Mouse (Mus musculus): ENCODE results near the gene Daam1.
A peak's percentile ranks its signal among the peaks of the same experiment; 100 is the strongest.
"Not testable (repeated sequence)": the region's sequence is repeated elsewhere in the genome, so short reads cannot be mapped to it uniquely, and the experiment has no call there.

Gene Daam1

DNA sequence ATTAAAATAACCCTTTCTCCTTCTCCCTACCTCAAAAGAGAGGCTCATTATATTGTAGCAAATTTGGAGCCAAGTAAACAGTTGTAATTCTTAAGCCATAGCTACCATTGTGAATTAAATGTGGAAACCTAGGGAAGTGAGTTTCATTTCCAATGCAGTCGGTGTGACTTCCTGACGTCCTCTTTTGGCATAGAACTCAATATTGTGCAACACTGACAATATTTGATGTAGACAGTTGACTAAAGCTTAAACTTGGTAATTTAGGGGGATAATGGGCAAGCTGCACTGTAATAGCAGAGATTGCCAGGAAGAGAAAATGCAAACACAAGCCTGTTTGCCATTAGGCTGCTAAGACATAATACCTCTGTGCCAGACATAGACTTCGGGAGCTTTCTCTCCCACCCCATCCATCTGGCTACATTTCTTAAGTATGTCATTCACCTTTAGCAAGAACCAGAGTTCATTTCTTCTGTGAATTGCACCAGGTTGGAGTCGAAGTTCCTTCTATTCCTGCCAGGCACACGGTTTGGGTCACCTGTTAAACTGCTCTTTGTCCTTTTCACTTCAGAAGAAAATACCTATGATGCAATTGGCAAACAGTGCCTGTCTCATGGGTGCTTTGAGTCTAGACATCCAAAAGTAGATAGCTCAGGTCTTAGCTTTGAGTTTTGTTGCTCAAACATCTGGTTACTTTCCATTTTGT is 5.2 kb downstream of the Daam1 start:
- DNase-seq = no peak

DNA sequence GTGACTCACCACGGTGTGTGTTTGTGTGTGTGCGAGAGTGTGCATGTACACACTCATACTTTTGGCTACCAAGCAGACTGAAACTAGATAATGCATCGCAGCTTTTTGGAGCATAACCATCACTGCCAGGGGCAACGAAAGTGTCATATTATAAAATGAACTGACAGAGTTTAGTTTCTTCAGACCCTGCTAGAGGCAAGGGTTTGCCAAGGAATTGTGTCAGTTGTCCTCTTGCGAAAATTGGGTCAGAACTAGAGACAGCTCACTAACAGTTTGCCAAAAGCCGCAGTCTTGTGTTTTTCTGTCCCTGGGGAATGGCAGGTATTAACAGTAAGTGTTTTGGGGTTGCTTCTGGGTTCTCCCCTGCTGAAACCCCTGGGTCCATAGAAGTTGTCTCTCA is 5.9 kb downstream of the Daam1 start:
- no peak for DNase-seq

GRCm38 (mm10) chr12:71837576-71837975 is 6.7 kb downstream of the Daam1 start:
- no peak for DNase-seq

DNA sequence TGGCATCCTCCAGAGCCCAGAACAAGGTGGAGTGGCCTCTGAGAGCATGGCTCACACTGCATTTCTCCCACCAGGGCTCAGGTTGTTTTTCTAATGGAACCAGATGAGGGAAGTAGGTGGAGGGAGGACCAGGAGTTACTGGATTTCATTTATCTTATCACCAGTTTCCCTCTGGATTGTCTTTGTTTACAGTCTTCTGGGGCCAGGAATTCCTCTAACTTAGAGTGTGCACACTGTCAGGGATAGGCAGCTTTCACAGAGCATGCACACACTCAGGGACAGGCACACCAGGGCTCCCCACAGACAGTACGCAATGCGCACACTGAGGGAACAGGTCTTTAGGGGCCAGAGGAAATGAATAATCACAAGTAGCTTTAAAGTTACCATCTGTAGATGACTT is 7.4 kb downstream of the Daam1 start:
- no peak for DNase-seq

DNA sequence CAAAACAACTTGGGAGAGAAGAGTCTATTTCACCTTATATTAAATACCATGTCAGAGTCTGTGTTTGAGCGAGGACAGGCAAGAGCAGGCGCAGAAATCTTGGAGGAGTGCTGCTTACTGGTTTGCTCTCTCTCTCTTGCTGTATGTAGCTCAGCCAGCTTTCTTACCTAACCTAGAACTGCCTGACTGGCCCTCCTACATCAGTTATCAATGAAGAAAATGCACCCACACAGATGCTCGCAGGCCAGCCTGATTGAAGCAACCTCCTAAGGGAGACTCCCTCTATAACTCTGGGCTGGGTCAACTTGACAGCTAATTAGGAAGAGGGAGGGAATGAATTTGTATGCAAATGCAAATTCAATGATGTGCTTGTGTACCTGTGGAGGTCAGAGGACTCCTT is 8.8 kb downstream of the Daam1 start:
- DNase-seq = no peak

DNA sequence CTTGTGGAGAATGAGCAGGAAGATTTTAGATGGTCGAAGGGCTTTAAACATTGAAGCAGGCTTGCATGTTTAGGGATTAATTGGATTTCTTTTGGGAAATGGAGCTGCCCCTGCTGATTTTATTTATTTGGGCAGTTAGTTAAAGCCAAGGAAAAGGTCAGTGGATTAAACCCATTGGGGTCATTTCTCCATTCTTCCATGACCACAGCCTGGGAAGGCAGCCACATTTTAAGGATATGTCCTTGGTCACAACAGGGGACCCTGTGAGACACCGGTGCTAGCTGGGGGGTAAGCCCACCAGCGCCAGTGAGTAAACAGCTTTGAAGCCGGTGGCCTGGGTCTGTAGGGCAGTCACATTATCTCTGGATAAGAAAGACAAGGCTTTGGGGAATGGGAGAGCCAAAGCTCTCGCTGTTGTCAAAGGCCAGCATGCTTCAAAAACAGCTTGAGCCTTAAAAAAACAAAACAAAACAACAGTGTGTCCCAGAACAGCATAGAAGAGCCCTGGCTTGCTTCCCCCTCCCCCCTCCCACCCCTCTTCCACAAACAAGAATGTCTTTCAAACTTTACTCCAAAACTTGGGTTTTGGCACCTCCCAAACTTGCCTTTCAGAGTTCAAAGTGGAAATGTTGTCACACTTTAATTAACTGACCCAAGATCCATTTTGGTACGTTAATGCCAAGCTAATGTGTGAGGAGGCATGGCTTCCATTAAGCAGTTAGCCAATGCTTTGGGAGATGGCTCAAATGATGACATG is 9.7 kb downstream of the Daam1 start:
- DNase-seq = peak; percentile 50

DNA sequence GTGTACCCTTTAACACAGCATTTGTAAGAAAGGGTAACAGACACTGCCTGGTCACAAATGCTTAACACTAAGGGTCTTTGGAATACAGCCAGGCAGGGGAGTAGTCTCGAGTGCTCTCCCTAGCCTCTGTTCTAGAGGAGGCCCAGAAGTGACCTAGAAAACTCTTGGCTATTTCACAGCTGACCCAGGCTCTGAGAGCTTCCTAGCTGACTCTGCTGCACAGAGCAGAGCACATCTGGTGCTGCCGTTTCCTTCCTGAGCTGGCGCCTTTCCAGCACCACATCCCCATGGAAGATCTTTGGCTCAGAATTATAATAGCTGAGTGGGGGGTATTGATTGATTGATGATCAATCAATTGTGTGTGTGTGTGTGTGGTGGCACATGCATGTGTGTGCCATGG is 11.1 kb downstream of the Daam1 start:
- peak; percentile 71 for DNase-seq

DNA sequence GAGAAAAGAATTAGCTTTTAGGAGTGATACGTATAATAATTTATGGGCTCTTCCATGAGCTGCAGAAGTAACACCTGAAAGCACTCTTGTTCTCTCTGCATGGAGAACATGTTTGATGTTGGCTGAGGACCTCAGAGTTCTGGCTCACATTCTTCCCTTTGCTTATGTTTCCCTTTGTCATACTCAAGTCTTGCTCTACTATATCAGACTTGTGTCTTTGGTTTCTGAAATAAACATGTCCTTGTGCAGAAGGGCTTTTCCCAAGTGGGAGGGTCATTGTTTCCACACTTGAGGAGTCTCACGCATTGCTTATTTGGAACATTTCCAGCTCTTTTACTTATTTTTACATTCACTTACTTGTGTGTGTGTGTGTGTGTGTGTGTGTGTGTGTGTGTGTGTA is 11.7 kb downstream of the Daam1 start:
- DNase-seq = no peak

DNA sequence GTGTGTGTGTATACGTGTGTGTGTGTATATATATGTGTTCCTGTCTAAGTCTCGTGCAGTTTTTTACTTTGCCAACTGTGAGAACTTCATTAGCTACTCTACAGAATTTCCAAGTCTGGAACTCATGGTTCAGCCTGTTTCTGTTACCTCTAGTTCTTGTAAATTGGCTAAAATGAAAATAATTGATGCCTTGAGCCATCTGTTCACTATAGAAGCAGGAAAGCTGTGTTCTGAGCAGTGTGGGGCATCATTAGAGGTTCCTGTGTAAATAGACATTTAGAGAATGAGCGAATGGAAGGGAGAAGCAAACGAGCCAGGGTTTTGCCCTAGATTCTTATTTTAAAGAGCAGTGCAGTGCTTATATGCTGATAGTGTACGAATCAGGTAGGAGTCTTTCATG is 14.6 kb downstream of the Daam1 start:
- DNase-seq = no peak

DNA sequence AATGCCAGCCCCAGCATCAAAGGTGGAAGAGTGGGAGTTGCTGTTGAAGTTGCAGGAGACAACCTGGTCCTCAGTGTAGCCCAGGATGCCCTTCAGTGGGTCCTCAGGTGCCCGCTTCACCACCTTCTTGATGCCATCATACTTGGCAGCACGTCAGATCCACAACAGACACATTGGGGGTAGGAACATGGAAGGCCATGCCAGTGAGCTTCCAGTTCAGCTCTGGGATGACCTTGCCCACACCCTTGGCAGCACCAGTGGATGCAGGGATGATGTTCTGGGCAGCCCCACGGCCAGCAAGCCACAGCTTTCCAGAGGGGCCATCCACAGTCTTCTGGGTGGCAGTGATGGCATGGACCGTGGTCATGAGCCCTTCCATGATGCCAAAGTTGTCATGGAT is 15.5 kb downstream of the Daam1 start:
- DNase-seq = not testable (repeated sequence)

DNA sequence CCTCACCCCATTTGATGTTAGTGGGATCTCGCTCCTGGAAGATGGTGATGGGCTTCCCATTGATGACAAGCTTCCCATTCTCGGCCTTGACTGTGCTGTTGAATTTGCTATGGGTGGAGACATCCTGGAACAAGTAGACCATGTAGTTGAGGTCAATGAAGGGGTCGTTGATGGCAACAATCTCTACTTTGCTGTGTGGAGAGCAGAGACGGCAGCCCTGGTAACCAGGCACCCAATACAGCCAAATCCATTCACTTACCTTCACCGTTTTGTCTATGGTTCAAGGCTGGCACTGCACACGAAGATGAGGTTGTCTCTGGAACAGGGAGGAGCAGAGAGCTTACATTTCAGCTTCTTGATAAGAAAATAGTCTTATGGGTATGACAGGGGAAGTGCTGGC is 16.1 kb downstream of the Daam1 start:
- not testable (repeated sequence) for DNase-seq

GRCm38 (mm10) chr12:71847617-71848016 is 16.7 kb downstream of the Daam1 start:
- no peak for DNase-seq

- DNase-seq = no peak
Observed at GRCm38 (mm10) chr12:71848037-71848776, 17.3 kb downstream of the Daam1 start.

GRCm38 (mm10) chr12:71849051-71849450 is 18.2 kb downstream of the Daam1 start:
- DNase-seq = no peak

DNA sequence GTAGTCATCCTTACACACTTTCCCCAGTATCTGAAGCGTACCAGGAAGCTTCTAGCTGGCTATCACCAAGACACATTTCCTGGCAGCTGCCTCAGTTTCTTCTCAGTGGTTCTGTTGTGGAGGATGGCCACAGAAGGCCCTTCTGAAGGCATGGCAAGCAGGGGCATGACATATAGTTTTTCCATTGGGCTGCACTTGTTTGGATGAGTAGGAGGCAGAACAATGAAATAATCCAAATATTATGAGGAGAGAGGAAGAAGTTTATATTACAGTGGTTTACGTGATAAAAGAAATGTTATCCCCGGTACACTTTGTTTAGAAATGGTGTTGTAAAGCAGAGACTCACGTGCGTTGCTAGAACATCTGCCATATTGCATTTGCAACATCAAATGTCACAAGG is 19.3 kb downstream of the Daam1 start:
- no peak for DNase-seq

DNA sequence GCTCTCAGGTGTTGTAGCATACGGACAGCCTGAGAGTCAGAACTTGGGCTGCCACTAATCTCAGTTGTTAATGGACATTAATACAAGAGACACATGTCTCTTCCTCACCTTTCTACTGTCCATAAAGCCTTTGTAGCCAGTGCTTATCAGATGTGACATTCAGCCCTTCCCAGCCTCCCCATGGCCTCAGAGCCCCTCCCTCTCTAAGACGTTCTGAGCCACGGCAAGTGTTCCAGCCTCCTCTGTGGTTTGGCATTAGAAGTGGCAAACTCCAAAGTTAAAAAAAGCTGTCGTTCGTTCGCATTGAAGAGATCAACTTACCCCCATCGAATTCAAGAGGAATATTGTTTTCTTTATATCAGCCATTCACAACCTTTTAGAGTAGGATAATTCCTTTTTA is 21.8 kb downstream of the Daam1 start:
- DNase-seq = no peak

GRCm38 (mm10) chr12:71853694-71854093 is 22.8 kb downstream of the Daam1 start:
- no peak for DNase-seq

GRCm38 (mm10) chr12:71854191-71854590 is 23.3 kb downstream of the Daam1 start:
- no peak for DNase-seq

DNA sequence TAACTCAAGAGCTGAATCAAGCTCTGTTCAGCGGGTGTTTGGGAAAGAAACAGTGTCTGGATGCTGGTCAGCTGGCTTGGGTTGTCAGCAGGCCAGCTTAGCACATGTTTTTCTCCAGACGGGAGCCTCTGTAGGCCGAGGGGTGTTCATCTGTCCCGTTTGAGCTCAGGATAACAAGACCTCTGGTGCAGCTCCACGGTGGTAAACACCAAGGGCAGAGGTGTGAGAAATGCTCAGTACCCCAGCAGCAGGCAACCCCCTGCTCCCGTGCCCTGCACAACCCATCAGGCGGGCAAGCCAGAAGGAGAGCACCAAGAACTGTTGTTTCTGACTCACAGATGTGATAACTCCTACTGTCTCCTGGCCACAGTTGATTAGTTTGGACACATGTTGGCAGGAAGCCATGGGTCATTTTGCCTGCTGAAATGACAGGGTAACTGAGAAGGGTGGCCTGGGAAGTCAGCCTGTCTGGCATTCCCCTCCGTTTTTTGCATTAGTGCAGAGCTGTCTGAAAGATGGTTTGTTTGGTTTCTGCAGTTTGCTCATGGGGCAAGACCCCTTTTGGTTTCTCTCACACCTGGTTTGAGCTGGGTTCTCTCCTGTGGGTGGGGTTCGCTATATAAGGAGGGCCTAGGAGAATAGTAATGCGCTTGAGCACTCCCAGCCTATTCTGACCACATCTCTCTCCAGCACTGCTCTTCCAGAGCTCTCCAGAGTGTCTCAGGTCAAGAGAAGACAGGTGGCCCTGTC is 25.0 kb downstream of the Daam1 start:
- peak; percentile 71 for DNase-seq

- DNase-seq = no peak
Observed at GRCm38 (mm10) chr12:71856480-71856754, 25.5 kb downstream of the Daam1 start.

GRCm38 (mm10) chr12:71859096-71859495 is 28.2 kb downstream of the Daam1 start:
- no peak for DNase-seq

- peak; percentile 48 for DNase-seq
Observed at GRCm38 (mm10) chr12:71863846-71864543, 33.1 kb downstream of the Daam1 start.

DNA sequence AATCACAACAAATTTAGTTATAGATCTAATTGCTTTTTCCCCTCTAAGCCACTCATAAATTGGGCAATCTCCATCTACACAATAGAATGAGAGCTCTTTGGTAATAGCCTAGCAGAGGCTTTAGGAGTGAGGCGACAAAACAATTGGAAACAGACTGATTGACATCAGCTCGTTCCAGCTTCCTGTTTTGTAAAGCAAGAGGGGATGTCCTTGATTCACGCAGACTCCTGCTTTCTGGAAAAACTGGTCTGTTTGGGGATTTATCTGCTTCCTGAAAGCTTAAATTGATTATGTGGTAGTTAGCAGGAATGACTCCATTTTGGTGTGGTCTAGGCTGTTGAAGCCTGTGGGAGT is 33.6 kb downstream of the Daam1 start:
- DNase-seq = no peak

Data from kidney, postnatal 10 days (tissue).